Mouse (Mus musculus) cortical plate, adult 2 months (tissue): ENCODE data around the gene Rapgef5. TPM values are rescaled to one million over a fixed set of nuclear protein-coding genes. Genes with fewer than 3 reads are reported as not detected.

Experiments used
- H3K27ac ChIP-seq: fragments of 200-500 bp; 2 replicates; pipeline ENCODE4 v1.5.1; 2012; ENCODE audit warnings: low read length, control low read depth, inconsistent platforms; ENCODE audit not compliant: insufficient read depth
- H3K4me1 ChIP-seq: fragments of 200-500 bp; 2 replicates; pipeline ENCODE4 v1.6.1; 2011; ENCODE audit warnings: low read length; ENCODE audit not compliant: control insufficient read depth, insufficient read depth
- H3K4me3 ChIP-seq: fragments of 200-500 bp; 2 replicates; pipeline ENCODE4 v1.5.1; 2011; ENCODE audit warnings: mild to moderate bottlenecking, low read length, control low read depth; ENCODE audit not compliant: insufficient read depth
- CTCF ChIP-seq: fragments of 200-500 bp; IDR thresholded peaks from 2 replicates; pipeline ENCODE4 v1.5.1; 2011; ENCODE audit warnings: mild to moderate bottlenecking, control low read depth, low read length; ENCODE audit not compliant: insufficient read depth; ENCODE audit errors: extremely low read depth
- POLR2A ChIP-seq: fragments of 200-500 bp; IDR thresholded peaks from 2 replicates; pipeline ENCODE4 v1.6.1; 2011; ENCODE audit warnings: mild to moderate bottlenecking, low read length, control low read depth; ENCODE audit not compliant: insufficient read depth; ENCODE audit errors: extremely low read depth
- polyA plus RNA-seq: library from polyadenylated mRNA; depleted of rRNA; stranded (reverse); fragments of >200 nt; gene quantifications from 2 replicates; pipeline ENCODE4 v1.2.3, GENCODE M21; 2012

Gene Rapgef5
- polyA plus RNA-seq, 1 experiment = 61.7 TPM

DNA sequence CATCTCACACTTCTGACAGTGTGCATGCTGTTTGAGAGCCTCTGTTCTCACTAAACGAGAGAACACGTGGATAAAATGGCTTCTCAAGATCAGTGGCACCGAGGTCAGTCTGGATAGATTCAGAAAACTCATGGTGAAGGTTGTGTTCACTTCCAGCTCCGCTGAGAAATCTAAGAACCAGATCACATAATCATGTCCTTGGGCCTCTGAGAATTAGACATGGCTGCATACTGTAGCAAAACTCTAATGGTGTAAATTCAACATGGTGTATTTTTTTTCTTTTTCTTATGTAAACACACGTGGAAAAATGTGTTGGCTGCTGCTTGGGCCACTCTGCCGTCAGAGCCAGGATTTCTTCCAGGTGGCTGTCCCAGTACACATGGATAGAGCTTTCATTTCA lies 184.6 kb downstream of the Rapgef5 start:
- peaks cover 3% of the 10 kb centered on the region for H3K4me1 ChIP-seq
- no peak overlapping the region for H3K27ac ChIP-seq
- no peak for TF ChIP-seq POLR2A
- TF ChIP-seq CTCF = no peak
- H3K4me3 ChIP-seq = no peak overlapping the region

DNA sequence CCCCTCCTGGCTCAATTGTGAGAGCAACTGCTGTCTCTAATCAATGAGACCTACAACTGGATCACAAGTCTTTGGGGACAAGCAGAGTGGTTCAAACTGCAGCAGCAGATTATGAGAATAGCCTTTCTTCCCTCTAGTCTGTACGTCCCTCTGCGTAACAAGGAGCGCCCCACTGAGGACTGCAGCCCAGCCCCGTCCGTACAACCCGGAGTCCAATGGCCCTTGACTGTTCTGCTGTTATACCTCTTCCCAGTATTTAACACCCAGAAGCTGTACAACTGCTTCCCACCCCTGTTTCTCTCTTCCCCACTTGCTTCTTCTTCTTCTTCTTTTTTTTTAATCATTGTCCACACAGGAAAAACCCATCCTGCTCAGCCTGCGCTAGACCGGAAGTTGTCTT lies 186.0 kb downstream of the Rapgef5 start:
- TF ChIP-seq CTCF (no peak), POLR2A (no peak)
- Histone ChIP-seq H3K27ac (no peak overlapping the region), H3K4me1 (peaks cover 3% of the 10 kb centered on the region), H3K4me3 (no peak overlapping the region)

- peaks cover 3% of the 10 kb centered on the region for H3K4me1 ChIP-seq
- H3K27ac ChIP-seq = no peak overlapping the region
- TF ChIP-seq CTCF (no peak), POLR2A (no peak)
- no peak overlapping the region for H3K4me3 ChIP-seq
These were observed 186.6 kb downstream of the Rapgef5 start for GRCm38 (mm10) chr12:117702928-117703327.

- TF ChIP-seq POLR2A (no peak), CTCF (no peak)
- Histone ChIP-seq H3K27ac (no peak overlapping the region), H3K4me3 (no peak overlapping the region), H3K4me1 (peaks cover 3% of the 10 kb centered on the region)
These were observed 187.1 kb downstream of the Rapgef5 start for GRCm38 (mm10) chr12:117703413-117703812.

GRCm38 (mm10) chr12:117705308-117705707 lies 189.0 kb downstream of the Rapgef5 start:
- peaks cover 3% of the 10 kb centered on the region for H3K4me1 ChIP-seq
- no peak overlapping the region for H3K4me3 ChIP-seq
- H3K27ac ChIP-seq = no peak overlapping the region
- TF ChIP-seq POLR2A (no peak), CTCF (no peak)

DNA sequence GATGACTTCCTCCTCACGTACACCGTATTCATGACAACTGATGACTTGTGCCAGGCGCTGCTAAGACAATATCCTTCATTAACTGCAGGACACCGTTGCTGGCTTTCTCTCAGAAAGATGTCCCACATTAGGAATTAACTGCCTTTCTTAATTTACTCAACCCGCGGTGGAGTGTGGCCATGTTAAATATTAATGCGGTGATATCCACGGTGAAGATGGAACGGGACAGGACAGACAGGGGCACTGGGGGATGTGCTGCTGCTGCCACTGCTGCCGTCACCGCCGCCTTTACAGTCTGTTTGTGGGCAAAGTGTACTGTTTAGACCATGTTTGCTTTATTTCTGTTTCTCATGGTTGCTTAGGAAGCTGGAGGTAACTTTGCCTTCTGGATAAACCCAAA lies 193.0 kb downstream of the Rapgef5 start:
- no peak for TF ChIP-seq CTCF
- no peak for TF ChIP-seq POLR2A
- H3K4me1 ChIP-seq = peaks cover 2% of the 10 kb centered on the region
- H3K27ac ChIP-seq = no peak overlapping the region
- no peak overlapping the region for H3K4me3 ChIP-seq

GRCm38 (mm10) chr12:117712474-117712873 lies 196.2 kb downstream of the Rapgef5 start:
- no peaks in the 10 kb centered on the region for H3K4me1 ChIP-seq
- H3K4me3 ChIP-seq = no peak overlapping the region
- no peak overlapping the region for H3K27ac ChIP-seq
- no peak for TF ChIP-seq CTCF
- no peak for TF ChIP-seq POLR2A

GRCm38 (mm10) chr12:117713616-117714015 lies 197.3 kb downstream of the Rapgef5 start:
- TF ChIP-seq CTCF (no peak), POLR2A (no peak)
- Histone ChIP-seq H3K27ac (no peak overlapping the region), H3K4me1 (no peaks in the 10 kb centered on the region), H3K4me3 (no peak overlapping the region)

DNA sequence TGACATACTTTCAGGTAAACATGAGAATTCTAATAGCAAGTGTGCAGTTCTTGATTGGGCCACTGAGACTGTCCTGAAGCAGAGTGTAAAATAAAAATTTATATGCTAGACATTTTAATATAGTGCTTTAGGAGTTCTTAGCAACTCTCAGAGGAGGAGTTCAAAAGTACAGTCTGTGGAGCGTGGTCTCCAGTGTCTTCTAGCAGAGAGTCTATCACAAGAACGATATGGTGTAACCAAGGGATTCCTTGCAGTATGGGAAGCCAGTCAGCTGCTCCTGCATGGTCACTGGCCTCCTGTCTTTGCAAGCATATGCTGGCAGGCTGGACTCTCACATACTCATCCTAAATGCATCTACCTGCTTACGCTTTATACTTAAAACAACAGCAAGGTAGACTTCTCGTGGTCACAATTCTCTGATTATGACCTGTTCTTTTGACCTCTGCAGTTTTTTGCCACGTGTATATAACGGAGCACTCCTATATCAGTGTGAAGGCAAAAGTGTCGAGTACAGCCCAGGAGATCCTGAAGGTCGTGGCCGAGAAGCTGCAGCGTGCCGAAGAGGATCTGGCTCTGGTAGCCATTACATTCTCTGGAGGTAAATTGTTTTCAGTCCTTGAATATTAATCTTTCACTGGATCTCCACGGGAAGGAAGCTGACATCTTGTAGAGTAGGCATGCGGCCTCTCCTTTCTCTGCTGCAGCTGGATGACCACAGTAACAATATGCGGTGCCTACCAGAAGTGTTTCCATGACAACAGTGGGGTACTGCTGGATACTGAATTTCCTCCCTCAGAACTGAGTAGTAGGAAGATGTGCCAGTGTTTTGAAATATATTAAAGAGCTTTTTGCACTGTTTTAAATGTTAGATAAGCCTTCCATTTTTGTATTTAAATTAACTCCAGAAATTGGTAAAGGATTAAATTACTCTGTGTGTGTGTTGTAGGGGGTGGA lies 204.8 kb downstream of the Rapgef5 start:
- no peak for TF ChIP-seq POLR2A
- Histone ChIP-seq H3K4me1 (peaks cover 5% of the 10 kb centered on the region), H3K27ac (no peak overlapping the region), H3K4me3 (no peak overlapping the region)

GRCm38 (mm10) chr12:117721748-117722150 lies 205.5 kb downstream of the Rapgef5 start:
- TF ChIP-seq CTCF (no peak), POLR2A (no peak)
- no peak overlapping the region for H3K27ac ChIP-seq
- H3K4me1 ChIP-seq = peaks cover 5% of the 10 kb centered on the region
- H3K4me3 ChIP-seq = no peak overlapping the region

DNA sequence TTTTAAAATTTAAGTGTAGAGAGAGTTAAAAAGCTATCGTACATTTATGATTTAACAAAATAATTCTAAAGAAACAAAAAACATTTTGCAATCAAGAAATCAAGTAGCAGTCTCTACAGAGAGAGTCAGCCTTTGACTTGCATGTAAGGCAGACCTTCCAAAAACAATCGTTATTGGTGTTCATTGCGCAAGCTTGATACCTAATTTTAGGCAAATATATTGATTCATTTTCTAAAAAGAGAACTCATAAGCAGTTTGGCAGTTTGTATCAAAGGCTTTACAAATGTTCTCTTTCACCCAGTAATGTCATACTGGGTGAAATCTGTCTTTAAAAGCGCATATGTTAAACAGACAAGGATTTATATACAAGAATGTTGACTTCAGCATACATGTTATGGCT lies 208.7 kb downstream of the Rapgef5 start:
- TF ChIP-seq CTCF = no peak
- TF ChIP-seq POLR2A = no peak
- Histone ChIP-seq H3K27ac (no peak overlapping the region), H3K4me3 (no peak overlapping the region), H3K4me1 (peaks cover 9% of the 10 kb centered on the region)
